Mouse (Mus musculus) brain, embryonic 14.5 days (tissue): Measurements from ENCODE around the gene Gm47985. TPM values are rescaled to one million over a fixed set of nuclear protein-coding genes. Genes with fewer than 3 reads are reported as not detected.

Experiments used
- DNase-seq: peaks from one replicate; pipeline ENCODE4 v3.0.0-alpha.2; 2011; ENCODE audit warnings: low read depth
- CTCF ChIP-seq: fragments of 200-500 bp; IDR thresholded peaks from 2 replicates; pipeline ENCODE4 v1.5.1; 2012; ENCODE audit warnings: inconsistent platforms, mild to moderate bottlenecking, moderate library complexity, borderline replicate concordance; ENCODE audit not compliant: insufficient read depth, insufficient read length; ENCODE audit errors: extremely low read depth
- POLR2A ChIP-seq: fragments of 200-500 bp; IDR thresholded peaks from 2 replicates; pipeline ENCODE4 v1.6.1; 2012; ENCODE audit warnings: mild to moderate bottlenecking, inconsistent platforms, borderline replicate concordance; ENCODE audit not compliant: poor library complexity, insufficient read depth, insufficient read length, severe bottlenecking; ENCODE audit errors: extremely low read depth
- polyA plus RNA-seq: library from polyadenylated mRNA; depleted of rRNA; stranded (reverse); fragments of >200 nt; gene quantifications from 2 replicates; pipeline ENCODE4 v1.2.3, GENCODE M21; 2012

Gm47985 gene
- polyA plus RNA-seq, 1 experiment = not detected

GRCm38 (mm10) chr1:151157963-151158856 is 24.1 kb upstream of the Gm47985 start:
- DNase-seq = peak; percentile 96
- no peak for TF ChIP-seq POLR2A
- no peak for TF ChIP-seq CTCF

- no peak for DNase-seq
- TF ChIP-seq CTCF (no peak), POLR2A (no peak)
These were observed 23.4 kb upstream of the Gm47985 start for GRCm38 (mm10) chr1:151158857-151159510.

- TF ChIP-seq CTCF = no peak
- no peak for TF ChIP-seq POLR2A
- DNase-seq = peak; percentile 40
These were observed 16.3 kb upstream of the Gm47985 start for GRCm38 (mm10) chr1:151166031-151166430.

- DNase-seq = peak; percentile 88
- TF ChIP-seq POLR2A (no peak), CTCF (no peak)
These were observed 14.9 kb upstream of the Gm47985 start for GRCm38 (mm10) chr1:151167297-151168047.

DNA sequence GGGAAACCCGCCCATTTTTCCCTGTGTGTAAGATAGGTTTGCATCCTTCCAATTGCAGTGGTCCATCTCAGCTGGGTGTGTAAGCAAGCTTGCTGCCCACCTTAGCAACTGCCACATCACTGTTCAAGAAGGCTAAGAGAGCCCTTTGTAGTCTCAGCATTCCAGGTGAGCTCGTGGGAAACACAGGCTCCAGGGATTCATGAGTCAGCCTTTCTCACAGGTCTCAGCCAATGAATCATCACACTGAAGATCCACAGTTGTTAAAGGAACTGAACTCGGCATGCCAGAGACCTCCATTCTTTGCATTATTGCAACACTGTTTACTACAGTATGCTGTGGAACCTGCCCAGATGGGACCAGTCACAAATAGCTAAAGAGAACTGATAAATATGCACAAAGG is 13.7 kb upstream of the Gm47985 start:
- no peak for TF ChIP-seq CTCF
- TF ChIP-seq POLR2A = no peak
- no peak for DNase-seq

GRCm38 (mm10) chr1:151171572-151172461 is 10.5 kb upstream of the Gm47985 start:
- TF ChIP-seq POLR2A (no peak), CTCF (no peak)
- DNase-seq = peak; percentile 63

GRCm38 (mm10) chr1:151177030-151177936 is 5.1 kb upstream of the Gm47985 start:
- peak; percentile 72 for DNase-seq
- TF ChIP-seq POLR2A = no peak
- TF ChIP-seq CTCF = no peak

DNA sequence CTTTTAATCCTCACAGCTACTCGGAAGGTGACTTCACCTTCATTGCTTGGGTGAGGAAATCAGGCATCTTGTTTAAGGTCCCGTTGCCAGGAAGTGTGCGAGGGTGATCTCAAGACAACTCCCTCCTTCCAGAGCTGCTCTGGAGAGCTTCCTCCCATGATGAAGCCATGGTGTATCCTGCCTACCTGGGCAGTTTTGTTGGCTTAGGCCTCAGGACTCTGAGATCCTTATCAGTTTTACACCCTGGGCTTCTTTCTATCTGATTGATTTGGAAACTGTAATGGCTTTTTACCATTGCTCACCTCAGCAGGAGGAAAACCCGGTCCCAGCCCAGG is 4.4 kb upstream of the Gm47985 start:
- TF ChIP-seq POLR2A = no peak
- no peak for TF ChIP-seq CTCF
- no peak for DNase-seq

DNA sequence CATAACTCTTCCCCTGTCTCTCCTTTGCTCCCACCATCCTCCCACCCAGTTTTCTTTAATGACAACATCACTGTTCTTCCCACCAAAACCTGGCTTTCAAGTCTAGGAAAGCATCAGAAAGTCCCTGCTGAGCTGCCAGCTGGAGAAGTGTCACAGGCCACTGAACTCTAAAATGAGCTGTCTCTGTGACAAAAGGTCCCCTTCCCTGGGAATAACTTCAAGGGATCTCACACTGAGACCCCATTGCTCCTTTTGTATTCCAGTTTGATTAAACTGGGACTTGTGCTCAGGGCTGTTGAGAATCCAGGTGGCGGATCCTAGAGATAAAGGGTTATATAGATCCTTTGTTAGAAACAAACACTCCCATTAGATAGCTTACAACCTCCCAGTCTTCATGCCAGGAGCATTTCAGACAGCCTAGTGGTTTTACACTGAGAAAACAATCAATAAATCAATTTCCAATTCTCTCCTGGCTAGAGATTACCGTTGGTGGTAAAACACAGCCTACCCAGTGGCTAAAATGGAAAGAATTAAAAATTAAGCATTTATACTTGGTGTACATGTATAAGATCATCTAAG is 3.7 kb upstream of the Gm47985 start:
- no peak for TF ChIP-seq POLR2A
- no peak for TF ChIP-seq CTCF
- DNase-seq = peak; percentile 68
